Mouse (Mus musculus) forebrain, embryonic 14.5 days (tissue): ENCODE measurements around the gene Sh2b2. TPM values are rescaled to one million over a fixed set of nuclear protein-coding genes. Genes with fewer than 3 reads are reported as not detected.

Experiments used
- ATAC-seq: fragments of 200-750 bp; cut with Nextera tagmentation; 2 replicates; pipeline ENCODE4 v1.8.0; 2017; ENCODE audit warnings: mild to moderate bottlenecking, moderate library complexity
- DNase-seq: peaks from one replicate; pipeline ENCODE4 v3.0.0-alpha.2; 2015; ENCODE audit warnings: low spot score
- H3K27ac ChIP-seq: fragments of 300-500 bp; sonication (generic); 2 replicates; pipeline ENCODE4 v1.5.1; 2014; ENCODE audit warnings: low read depth, mild to moderate bottlenecking, control low read depth, low read length, moderate library complexity
- H3K27me3 ChIP-seq: fragments of 300-500 bp; sonication (generic); replicated peaks from 2 replicates; pipeline ENCODE4 v1.6.1; 2014; ENCODE audit warnings: low read length, control low read depth, mixed read lengths; ENCODE audit not compliant: control insufficient read depth, insufficient read depth
- H3K36me3 ChIP-seq: fragments of 300-500 bp; sonication (generic); 2 replicates; pipeline ENCODE4 v1.6.1; 2014; ENCODE audit warnings: low read length, control low read depth; ENCODE audit not compliant: control insufficient read depth, insufficient read depth
- H3K4me1 ChIP-seq: fragments of 300-500 bp; sonication (generic); 2 replicates; pipeline ENCODE4 v1.6.1; 2014; ENCODE audit warnings: antibody characterized with exemption, low read length, control low read depth; ENCODE audit not compliant: control insufficient read depth, insufficient read depth
- H3K4me2 ChIP-seq: fragments of 300-500 bp; sonication (generic); 2 replicates; pipeline ENCODE4 v1.6.1; 2014; ENCODE audit warnings: mild to moderate bottlenecking, control low read depth, low read length
- H3K4me3 ChIP-seq: fragments of 300-500 bp; sonication (generic); 2 replicates; pipeline ENCODE4 v1.5.1; 2014; ENCODE audit warnings: low read depth, low read length, control low read depth
- H3K9ac ChIP-seq: fragments of 300-500 bp; sonication (generic); 2 replicates; pipeline ENCODE4 v1.6.1; 2014; ENCODE audit warnings: mild to moderate bottlenecking, low read length, control low read depth, moderate library complexity
- H3K9me3 ChIP-seq: fragments of 300-500 bp; sonication (generic); replicated peaks from 2 replicates; pipeline ENCODE4 v1.6.1; 2016; ENCODE audit warnings: low read length, control low read depth, mixed read lengths; ENCODE audit not compliant: control insufficient read depth
- WGBS: fragments of 180-500 bp; shearing (Covaris S2); extraction: QIAGEN DNeasy Blood & Tissue Kit; methylation state at CpG from one replicate; pipeline ENCODE4 v1.1.7; 2014; 5-methylcytosine and 5-hydroxymethylcytosine counted together
- polyA plus RNA-seq: library from polyadenylated mRNA; unstranded; fragments of >200 nt; fragmentation: Nextera tagmentation; extraction: Ambion mirVana; gene quantifications from 2 replicates; pipeline ENCODE4 v1.2.1, GENCODE M21; 2014

The Sh2b2 gene
- polyA plus RNA-seq, 1 experiment from 2014 or later, result 16.5 TPM

GRCm38 (mm10) chr5:136201832-136202231 lies 44.5 kb downstream of the Sh2b2 start:
- H3K4me2 ChIP-seq, result no peak overlapping the region
- H3K27me3 ChIP-seq, result no peaks in the 10 kb centered on the region
- ATAC-seq (peak; percentile 67), DNase-seq (peak; percentile 92)
- H3K4me1 ChIP-seq, result peaks cover 6% of the 10 kb centered on the region
- no peak overlapping the region for H3K27ac ChIP-seq
- H3K4me3 ChIP-seq, result no peak overlapping the region
- no peaks in the 10 kb centered on the region for H3K9me3 ChIP-seq
- WGBS, result 21% methylated on average over 7 of the region's 7 CpGs
- H3K9ac ChIP-seq, result no peak overlapping the region
- H3K36me3 ChIP-seq, result peaks cover 3% of the 10 kb centered on the region

- H3K4me1 ChIP-seq, result peaks cover 6% of the 10 kb centered on the region
- H3K9me3 ChIP-seq, result no peaks in the 10 kb centered on the region
- peak overlapping the region; percentile 84 for H3K9ac ChIP-seq
- H3K27ac ChIP-seq, result no peak overlapping the region
- H3K4me3 ChIP-seq, result peak overlapping the region; percentile 96
- ATAC-seq, result no peak
- peaks cover 26% of the 10 kb centered on the region for H3K36me3 ChIP-seq
- 23% methylated on average over 11 of the region's 11 CpGs for WGBS
- peak overlapping the region; percentile 58 for H3K4me2 ChIP-seq
- no peaks in the 10 kb centered on the region for H3K27me3 ChIP-seq
- peak; percentile 25 for DNase-seq
Observed at GRCm38 (mm10) chr5:136199526-136199925, 46.8 kb downstream of the Sh2b2 start.

- under 1% methylated on average over 62 of the region's 62 CpGs for WGBS
- H3K4me2 ChIP-seq, result peak within 1 kb of the TSS; percentile 87
- peak within 1 kb of the TSS; percentile 82 for H3K27ac ChIP-seq
- ATAC-seq (peak; percentile 90), DNase-seq (peak; percentile 97)
- no peaks in the 10 kb centered on the region for H3K27me3 ChIP-seq
- H3K9ac ChIP-seq, result peak within 1 kb of the TSS; percentile 84
- peaks cover 34% of the 10 kb centered on the region for H3K36me3 ChIP-seq
- peak within 1 kb of the TSS; percentile 96 for H3K4me3 ChIP-seq
- H3K9me3 ChIP-seq, result no peaks in the 10 kb centered on the region
- peaks cover 6% of the 10 kb centered on the region for H3K4me1 ChIP-seq
Observed at GRCm38 (mm10) chr5:136198474-136199391, 47.6 kb downstream of the Sh2b2 start, which contains the start of gene Prkrip1. Gene Prkrip1, minus strand, starts transcription at chr5:136198963.

- Histone ChIP-seq H3K9me3 (no peaks in the 10 kb centered on the region), H3K9ac (no peak overlapping the region), H3K27me3 (no peaks in the 10 kb centered on the region), H3K4me2 (no peak overlapping the region), H3K4me3 (no peak overlapping the region), H3K36me3 (peaks cover 93% of the 10 kb centered on the region), H3K27ac (no peak overlapping the region), H3K4me1 (no peaks in the 10 kb centered on the region)
- 87% methylated on average over 7 of the region's 7 CpGs for WGBS
- ATAC-seq (no peak), DNase-seq (no peak)
Observed at GRCm38 (mm10) chr5:136191870-136192269, 54.5 kb downstream of the Sh2b2 start.

GRCm38 (mm10) chr5:136186723-136187122 lies 59.6 kb downstream of the Sh2b2 start:
- Histone ChIP-seq H3K9ac (no peak overlapping the region), H3K4me1 (no peaks in the 10 kb centered on the region), H3K27me3 (no peaks in the 10 kb centered on the region), H3K4me2 (no peak overlapping the region), H3K4me3 (no peak overlapping the region), H3K36me3 (peaks cover 82% of the 10 kb centered on the region), H3K9me3 (no peaks in the 10 kb centered on the region), H3K27ac (no peak overlapping the region)
- DNase-seq (peak; percentile 73), ATAC-seq (peak; percentile 62; the same call in 1 of the 2 replicates)
- 44% methylated on average over 4 of the region's 4 CpGs for WGBS

- no peak overlapping the region for H3K4me3 ChIP-seq
- no peaks in the 10 kb centered on the region for H3K9me3 ChIP-seq
- H3K9ac ChIP-seq, result no peak overlapping the region
- H3K36me3 ChIP-seq, result peaks cover 85% of the 10 kb centered on the region
- DNase-seq (no peak), ATAC-seq (no peak)
- H3K4me1 ChIP-seq, result no peaks in the 10 kb centered on the region
- H3K4me2 ChIP-seq, result no peak overlapping the region
- H3K27me3 ChIP-seq, result no peaks in the 10 kb centered on the region
- WGBS, result 93% methylated on average over 7 of the region's 7 CpGs
- H3K27ac ChIP-seq, result no peak overlapping the region
Observed at GRCm38 (mm10) chr5:136183766-136184165, 62.6 kb downstream of the Sh2b2 start.

- H3K4me1 ChIP-seq, result no peaks in the 10 kb centered on the region
- H3K36me3 ChIP-seq, result peaks cover 85% of the 10 kb centered on the region
- no peak overlapping the region for H3K4me2 ChIP-seq
- H3K4me3 ChIP-seq, result no peak overlapping the region
- WGBS, result 96% methylated on average over 4 of the region's 4 CpGs
- no peak overlapping the region for H3K27ac ChIP-seq
- DNase-seq (no peak), ATAC-seq (no peak)
- H3K27me3 ChIP-seq, result no peaks in the 10 kb centered on the region
- no peaks in the 10 kb centered on the region for H3K9me3 ChIP-seq
- no peak overlapping the region for H3K9ac ChIP-seq
Observed at GRCm38 (mm10) chr5:136182830-136183229, 63.5 kb downstream of the Sh2b2 start.

- Histone ChIP-seq H3K36me3 (peaks cover 87% of the 10 kb centered on the region), H3K4me1 (no peaks in the 10 kb centered on the region), H3K4me3 (no peak overlapping the region), H3K9me3 (no peaks in the 10 kb centered on the region), H3K4me2 (no peak overlapping the region), H3K27ac (no peak overlapping the region), H3K27me3 (no peaks in the 10 kb centered on the region), H3K9ac (no peak overlapping the region)
- DNase-seq, result no peak
- 87% methylated on average over 6 of the region's 6 CpGs for WGBS
- no peak for ATAC-seq
Observed at GRCm38 (mm10) chr5:136182049-136182448, 64.3 kb downstream of the Sh2b2 start.

- no peak for DNase-seq
- H3K36me3 ChIP-seq, result peaks cover 80% of the 10 kb centered on the region
- ATAC-seq, result no peak
- no peaks in the 10 kb centered on the region for H3K27me3 ChIP-seq
- no peak overlapping the region for H3K27ac ChIP-seq
- no peak overlapping the region for H3K4me3 ChIP-seq
- no peak overlapping the region for H3K4me2 ChIP-seq
- H3K9me3 ChIP-seq, result no peaks in the 10 kb centered on the region
- WGBS, result 88% methylated on average over 6 of the region's 6 CpGs
- no peaks in the 10 kb centered on the region for H3K4me1 ChIP-seq
- no peak overlapping the region for H3K9ac ChIP-seq
Observed at GRCm38 (mm10) chr5:136181197-136181596, 65.2 kb downstream of the Sh2b2 start.
